Mouse (Mus musculus) frontal cortex, adult 2 months (tissue): ENCODE results near the gene Slc15a5. TPM values are rescaled to one million over a fixed set of nuclear protein-coding genes. Genes with fewer than 3 reads are reported as not detected.

Experiments used
- DNase-seq, 2 experiments: peaks; one replicate each; pipeline ENCODE4 v3.0.0; 2022; ENCODE audit warnings: low spot score in 1 of 2; ENCODE audit errors: extremely low spot score in 1 of 2
- polyA plus RNA-seq: library from polyadenylated mRNA; depleted of rRNA; stranded (reverse); fragments of >200 nt; gene quantifications from 2 replicates; pipeline ENCODE4 v1.2.3, GENCODE M21; 2012; rRNA removed

The Slc15a5 gene
- polyA plus RNA-seq, 1 experiment = 0.06 TPM

DNA sequence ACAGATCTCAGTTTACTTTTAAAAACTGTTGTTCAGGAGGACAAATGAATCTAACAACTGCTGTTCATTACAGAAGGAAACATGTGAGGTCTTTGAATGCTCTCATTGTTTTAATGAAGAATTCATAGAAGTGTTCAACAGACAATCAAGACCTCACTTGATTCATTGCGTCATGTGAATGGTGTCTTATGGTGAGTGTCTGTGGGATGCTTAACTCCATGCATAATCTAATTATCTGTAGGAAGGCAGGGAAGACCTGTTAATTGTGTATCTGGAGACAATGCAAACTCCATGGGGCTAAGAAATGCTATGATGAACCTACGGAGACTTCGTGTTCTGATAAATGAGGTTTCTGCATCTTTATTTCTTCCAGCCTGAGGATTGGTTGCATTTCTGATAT, 103.7 kb downstream of the Slc15a5 start:
- no peak for DNase-seq

DNA sequence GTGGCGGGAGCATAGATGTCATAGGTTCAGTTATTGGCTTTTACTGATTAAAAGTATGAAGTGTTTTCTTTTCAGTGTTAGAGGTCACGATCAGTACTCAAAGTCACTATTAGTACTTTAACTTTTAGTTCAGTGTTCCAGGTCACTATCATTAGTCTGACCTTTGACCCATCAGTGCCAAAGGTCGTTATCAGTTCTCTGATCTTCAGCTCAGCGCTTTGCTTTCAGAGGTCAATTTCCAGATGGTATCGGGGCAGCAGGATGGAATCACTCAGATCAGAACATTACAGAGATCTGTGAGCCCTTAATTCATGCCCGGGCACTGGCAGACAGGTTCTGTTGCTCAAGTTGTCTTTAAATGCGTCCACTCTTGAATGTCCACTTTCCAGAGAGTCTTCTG, 116.0 kb downstream of the Slc15a5 start:
- no peak for DNase-seq

DNA sequence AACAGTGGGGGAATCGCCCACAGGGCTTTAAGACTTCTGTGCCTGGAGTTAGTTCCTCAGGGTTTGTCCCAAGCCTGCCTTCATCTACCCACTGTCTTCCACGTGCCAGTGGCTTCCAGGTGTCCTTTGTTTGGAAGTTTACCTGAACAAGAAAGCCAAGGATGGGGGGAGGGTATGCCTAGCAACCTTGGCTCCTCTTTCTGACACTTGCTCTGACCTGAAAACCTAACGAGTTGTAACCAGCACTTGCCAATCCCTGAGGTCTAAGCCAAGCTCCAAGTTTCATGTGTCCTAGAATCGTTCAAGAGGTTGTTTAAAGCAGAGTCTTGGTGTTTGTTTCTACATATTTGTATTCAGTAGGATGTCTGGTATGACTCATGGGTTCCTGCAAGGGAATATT, 116.9 kb downstream of the Slc15a5 start:
- no peak for DNase-seq

- DNase-seq = no peak
Observed at GRCm38 (mm10) chr6:137960023-137960778, 119.5 kb downstream of the Slc15a5 start.

GRCm38 (mm10) chr6:137957630-137958029, 122.1 kb downstream of the Slc15a5 start:
- no peak for DNase-seq

GRCm38 (mm10) chr6:137956783-137957429, 122.8 kb downstream of the Slc15a5 start:
- DNase-seq = no peak

DNA sequence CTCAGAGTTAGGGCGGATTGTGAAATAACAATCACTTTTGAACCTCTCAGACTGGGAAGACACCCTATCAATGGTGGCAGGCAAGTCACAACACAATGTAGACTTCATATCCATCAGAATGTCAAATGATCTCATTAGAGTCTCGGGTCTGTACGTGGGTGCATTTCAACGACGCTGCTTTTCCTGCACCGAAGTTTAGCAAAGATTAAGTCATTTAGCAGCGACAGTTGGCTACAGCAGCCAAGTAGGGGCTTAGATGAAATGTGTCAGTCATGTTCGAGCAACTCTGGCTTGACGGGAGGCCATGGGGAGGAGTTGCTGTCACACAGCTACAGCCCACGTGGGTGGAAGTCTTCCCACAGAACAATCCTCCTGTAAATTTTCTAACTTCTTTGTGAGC, 133.2 kb downstream of the Slc15a5 start:
- DNase-seq = peak in 1 of 2 experiments; percentile 17

DNA sequence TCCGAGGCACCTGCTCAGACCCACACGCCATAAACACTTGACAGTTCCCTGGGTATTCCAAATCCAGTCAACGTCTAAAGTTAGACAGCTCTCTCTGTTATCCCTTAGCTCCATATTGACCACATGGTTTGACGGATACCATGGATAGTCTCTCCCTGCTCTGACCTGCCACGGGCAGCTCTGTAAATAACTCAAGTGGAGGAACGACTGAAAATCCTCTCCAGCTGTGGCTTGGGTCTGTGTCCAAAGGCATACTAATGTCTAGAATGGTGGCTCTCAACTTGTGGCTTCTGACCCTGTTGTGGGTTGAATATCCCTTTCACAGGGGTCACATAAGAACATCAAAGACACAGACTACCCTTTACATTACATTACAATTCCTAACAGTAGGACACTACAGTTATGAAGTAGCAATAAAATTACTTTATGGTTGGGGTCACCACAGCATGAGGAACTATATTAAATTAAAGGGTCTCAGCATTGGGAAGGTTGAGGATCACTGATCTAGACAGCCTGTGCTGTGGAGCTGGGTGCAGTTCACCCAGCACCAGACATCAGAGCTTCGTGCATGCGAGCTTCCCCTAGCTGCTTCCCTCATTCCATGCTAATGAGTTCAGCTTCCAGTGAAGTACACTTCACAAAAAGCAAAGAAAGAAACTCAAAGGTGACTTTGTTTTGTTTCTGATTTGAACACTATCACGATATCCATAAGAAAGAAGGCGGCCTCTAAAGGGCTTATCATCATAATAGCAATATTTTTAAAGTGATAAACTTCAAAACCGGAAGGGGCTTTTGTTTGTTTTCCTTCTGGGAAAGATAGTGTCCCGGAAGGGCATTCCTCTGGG, 139.1 kb downstream of the Slc15a5 start:
- no peak for DNase-seq

DNA sequence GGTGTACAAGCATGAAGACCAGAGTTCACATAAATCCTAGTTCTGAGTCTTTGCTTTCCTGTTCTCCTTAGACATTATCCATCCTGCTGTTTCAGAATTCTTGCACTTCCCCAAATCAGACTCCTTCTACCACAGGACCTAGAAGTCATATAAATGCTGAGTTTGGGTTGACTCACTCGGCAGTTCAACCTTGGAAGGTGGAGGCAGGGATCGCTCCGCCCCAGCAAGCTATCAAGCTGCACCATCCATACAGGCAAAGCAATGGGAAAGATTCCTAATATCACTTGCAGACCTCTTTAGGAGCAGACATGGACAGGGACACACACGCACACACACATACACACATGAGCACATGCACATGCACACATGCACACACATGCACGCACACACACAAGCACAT, 142.2 kb downstream of the Slc15a5 start:
- DNase-seq = no peak

GRCm38 (mm10) chr6:137936268-137936667, 143.4 kb downstream of the Slc15a5 start:
- DNase-seq = no peak

GRCm38 (mm10) chr6:137935857-137936256, 143.9 kb downstream of the Slc15a5 start:
- no peak for DNase-seq

DNA sequence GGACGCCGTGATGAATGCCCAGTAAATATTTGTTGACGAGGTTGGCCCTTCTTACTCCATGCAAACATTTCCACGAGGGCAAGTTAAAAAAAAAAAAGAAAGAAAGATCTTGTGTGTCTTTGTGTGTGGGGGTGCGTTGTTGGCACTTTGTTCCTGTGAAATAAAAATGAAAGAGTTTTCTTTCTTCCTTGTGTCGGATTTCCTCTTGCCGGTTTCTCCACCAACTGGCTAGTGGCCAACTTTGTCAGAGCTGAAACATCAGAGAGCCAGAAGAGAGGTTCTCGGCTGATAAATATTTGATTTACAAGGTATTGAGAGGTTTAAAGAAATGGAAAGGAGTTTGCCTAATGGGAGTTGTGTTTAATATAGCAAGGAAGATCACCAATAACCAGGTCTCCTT, 144.4 kb downstream of the Slc15a5 start:
- peak; percentile 9 to 72 for DNase-seq

- peak; percentile 88 to 94 for DNase-seq
Observed at GRCm38 (mm10) chr6:137934545-137935298, 145.0 kb downstream of the Slc15a5 start.

Other genes starting within 250 kb of the Slc15a5 start
- gene Mgst1, start 60.4 kb upstream of the Slc15a5 start, polyA plus RNA-seq = 44.3 and 53.7 TPM in 2 replicates